8 mouse cellular contexts compared by ENCODE assay signal in genomic region chr9:22086012-22086411, GRCm38 (mm10). TPM values are rescaled to one million over a fixed set of nuclear protein-coding genes. Genes with fewer than 3 reads are reported as not detected.
DNase-seq lines count a peak whose midpoint lies in the region; ATAC-seq and TF ChIP-seq lines count a peak whose summit lies in the region.

No protein-coding gene starts in this region.

- peak overlapping the region; percentile 65 for H3K27ac ChIP-seq in liver, adult 2 months (replicated peaks; ENCODE audit: insufficient read depth, low read depth, low read length)
- H3K27ac ChIP-seq in embryonic facial prominence, embryonic 14.5 days (replicated peaks; ENCODE audit: low read depth, low read length), result peak overlapping the region; percentile 64
- H3K27ac ChIP-seq in intestine, postnatal 0 days (ENCODE audit: low read depth, low read length), result peak overlapping the region; percentile 79; the same call in 1 of the 2 replicates
- peak overlapping the region; percentile 75; the same call in 1 of the 2 replicates for H3K27ac ChIP-seq in neural tube, embryonic 14.5 days (ENCODE audit: low read depth, low read length)
- no peak overlapping the region for H3K27ac ChIP-seq in thymus, adult 2 months (ENCODE audit: control insufficient read depth, insufficient read depth, low read length)

- H3K4me3 ChIP-seq in liver, adult 2 months (ENCODE audit: insufficient read depth, low read depth, low read length), result peak overlapping the region; percentile 87
- peak overlapping the region; percentile 86 for H3K4me3 ChIP-seq in embryonic facial prominence, embryonic 14.5 days (ENCODE audit: low read depth, low read length)
- peak overlapping the region; percentile 78 for H3K4me3 ChIP-seq in intestine, postnatal 0 days (ENCODE audit: low read depth, low read length)
- H3K4me3 ChIP-seq in neural tube, embryonic 14.5 days (ENCODE audit: low read depth, low read length), result peak overlapping the region; percentile 77
- H3K4me3 ChIP-seq in thymus, adult 2 months (ENCODE audit: control insufficient read depth, insufficient read depth, low read length), result no peak overlapping the region

- no peaks in the 10 kb centered on the region; the same call in 1 of the 2 replicates for H3K79me2 ChIP-seq in liver, adult 2 months (ENCODE audit: control insufficient read depth, insufficient read depth, low read length)

- no peaks in the 10 kb centered on the region for H3K9me3 ChIP-seq in embryonic facial prominence, embryonic 14.5 days (ENCODE audit: control insufficient read depth, low read length)
- H3K9me3 ChIP-seq in intestine, postnatal 0 days (ENCODE audit: control insufficient read depth), result no peaks in the 10 kb centered on the region
- no peaks in the 10 kb centered on the region for H3K9me3 ChIP-seq in neural tube, embryonic 14.5 days (ENCODE audit: control insufficient read depth, low read length)

- no peak for DNase-seq in liver, adult 2 months (ENCODE audit: extremely low read depth, low read depth, low spot score)
- DNase-seq in liver, result no peak
- DNase-seq in embryonic facial prominence, embryonic 14.5 days (ENCODE audit: low spot score), result no peak
- no peak for DNase-seq in urinary bladder, postnatal 25 days (ENCODE audit: low spot score)
- DNase-seq in adipocyte (ENCODE audit: low spot score), result no peak
- DNase-seq in thymus, adult 2 months, result no peak

- TF ChIP-seq POLR2A in liver, adult 2 months (IDR thresholded peaks at IDR 0.05; ENCODE audit: extremely low read depth, insufficient read depth, low read length), result no peak
- TF ChIP-seq POLR2A in thymus, adult 2 months (IDR thresholded peaks at IDR 0.05; ENCODE audit: control insufficient read depth, extremely low read depth, insufficient read depth, low read length, poor library complexity), result no peak

- 80% methylated on average over 6 of the region's 6 CpGs for WGBS in liver, adult 2 months
- 70% methylated on average over 6 of the region's 6 CpGs for WGBS in embryonic facial prominence, embryonic 14.5 days
- WGBS in intestine, postnatal 0 days, result 70% methylated on average over 6 of the region's 6 CpGs
- 82% methylated on average over 6 of the region's 6 CpGs for WGBS in neural tube, embryonic 14.5 days
- 93% methylated on average over 6 of the region's 6 CpGs for WGBS in thymus, adult 2 months

- H3K27me3 ChIP-seq in liver, adult 2 months (ENCODE audit: control insufficient read depth, insufficient read depth, low read length), result no peaks in the 10 kb centered on the region
- H3K27me3 ChIP-seq in embryonic facial prominence, embryonic 14.5 days (replicated peaks; ENCODE audit: control insufficient read depth, insufficient read depth, low read length), result no peaks in the 10 kb centered on the region
- no peaks in the 10 kb centered on the region for H3K27me3 ChIP-seq in intestine, postnatal 0 days (replicated peaks; ENCODE audit: control insufficient read depth, insufficient read depth, low read length)
- no peaks in the 10 kb centered on the region for H3K27me3 ChIP-seq in neural tube, embryonic 14.5 days (ENCODE audit: control insufficient read depth, insufficient read depth, low read length)
- no peaks in the 10 kb centered on the region for H3K27me3 ChIP-seq in thymus, adult 2 months (ENCODE audit: control insufficient read depth, insufficient read depth, low read length)

- peak overlapping the region; percentile 79 for H3K4me2 ChIP-seq in embryonic facial prominence, embryonic 14.5 days (ENCODE audit: low read depth, low read length)
- peak overlapping the region; percentile 84 for H3K4me2 ChIP-seq in intestine, postnatal 0 days (replicated peaks; ENCODE audit: low read depth)
- peak overlapping the region; percentile 83 for H3K4me2 ChIP-seq in neural tube, embryonic 14.5 days (ENCODE audit: low read depth, low read length)

- ATAC-seq in embryonic facial prominence, embryonic 14.5 days (ENCODE audit: low read depth), result no peak
- no peak for ATAC-seq in intestine, postnatal 0 days
- ATAC-seq in neural tube, embryonic 14.5 days (ENCODE audit: low read depth), result no peak

- peaks cover 5% of the 10 kb centered on the region; the same call in 1 of the 2 replicates for H3K36me3 ChIP-seq in liver, adult 2 months (ENCODE audit: control insufficient read depth, insufficient read depth, low read length)
- H3K36me3 ChIP-seq in embryonic facial prominence, embryonic 14.5 days (ENCODE audit: control insufficient read depth, insufficient read depth, low read length), result peaks cover 7% of the 10 kb centered on the region; the same call in 1 of the 2 replicates
- no peaks in the 10 kb centered on the region for H3K36me3 ChIP-seq in intestine, postnatal 0 days (ENCODE audit: control insufficient read depth, insufficient read depth)
- H3K36me3 ChIP-seq in neural tube, embryonic 14.5 days (ENCODE audit: control insufficient read depth, insufficient read depth, low read length), result no peaks in the 10 kb centered on the region
- H3K36me3 ChIP-seq in thymus, adult 2 months (ENCODE audit: control insufficient read depth, insufficient read depth, low read length), result no peaks in the 10 kb centered on the region

- peak overlapping the region; percentile 60 for H3K9ac ChIP-seq in liver, adult 2 months (ENCODE audit: low read depth, low read length)
- H3K9ac ChIP-seq in embryonic facial prominence, embryonic 14.5 days (ENCODE audit: low read depth, low read length), result peak overlapping the region; percentile 79
- peak overlapping the region; percentile 62 for H3K9ac ChIP-seq in intestine, postnatal 0 days (ENCODE audit: low read depth, low read length)
- H3K9ac ChIP-seq in neural tube, embryonic 14.5 days (replicated peaks; ENCODE audit: low read depth, low read length), result peak overlapping the region; percentile 64

- no peak for TF ChIP-seq CTCF in liver, adult 2 months (IDR thresholded peaks at IDR 0.05; ENCODE audit: low read depth, low read length)
- TF ChIP-seq CTCF in intestine, postnatal 0 days (IDR thresholded peaks at IDR 0.05; ENCODE audit: low read depth), result no peak
- no peak for TF ChIP-seq CTCF in thymus, adult 2 months (IDR thresholded peaks at IDR 0.05; ENCODE audit: borderline replicate concordance, control insufficient read depth, extremely low read depth, insufficient read depth, low read length, poor library complexity)

- peaks cover 4% of the 10 kb centered on the region; the same call in 1 of the 2 replicates for H3K4me1 ChIP-seq in liver, adult 2 months (ENCODE audit: control insufficient read depth, insufficient read depth, low read length)
- peaks cover 6% of the 10 kb centered on the region; the same call in 1 of the 2 replicates for H3K4me1 ChIP-seq in embryonic facial prominence, embryonic 14.5 days (ENCODE audit: control insufficient read depth, insufficient read depth, low read length)
- H3K4me1 ChIP-seq in intestine, postnatal 0 days (replicated peaks; ENCODE audit: control insufficient read depth, insufficient read depth, low read length), result no peaks in the 10 kb centered on the region
- H3K4me1 ChIP-seq in neural tube, embryonic 14.5 days (ENCODE audit: control insufficient read depth, insufficient read depth, low read length), result peaks cover 6% of the 10 kb centered on the region
- peaks cover 5% of the 10 kb centered on the region for H3K4me1 ChIP-seq in thymus, adult 2 months (replicated peaks; ENCODE audit: control insufficient read depth, insufficient read depth, low read length)

RNA-seq across cellular contexts. Expression of gene Ecsit, which starts 0.8 kb away (rescaled TPM):
- total RNA-seq in liver, adult 2 months (2014; rRNA removed), result 34.1 and 39.1 TPM in 2 replicates
- polyA plus RNA-seq in liver, adult 2 months (2012; rRNA removed), result 63.9 and 69.2 TPM in 2 replicates
- polyA plus RNA-seq in embryonic facial prominence, embryonic 14.5 days (2014; fragmentation: Nextera tagmentation; extraction: Ambion mirVana), result 30.0 and 33.3 TPM in 2 replicates
- 23.8 and 25.3 TPM in 2 replicates for polyA plus RNA-seq in intestine, postnatal 0 days (2015; fragmentation: Nextera tagmentation; extraction: Ambion mirVana)
- polyA plus RNA-seq in neural tube, embryonic 14.5 days (2014; fragmentation: Nextera tagmentation; extraction: Ambion mirVana), result 56.8 and 64.2 TPM in 2 replicates
- 58.1 and 62.2 TPM in 2 replicates for polyA plus RNA-seq in thymus, adult 2 months (2012; rRNA removed)

RNA-seq across cellular contexts. Expression of gene Cnn1, which starts 13.0 kb away (rescaled TPM):
- total RNA-seq in liver, adult 2 months (2014; rRNA removed), result 0.28 and 1.0 TPM in 2 replicates
- 0.22 and 0.36 TPM in 2 replicates for polyA plus RNA-seq in liver, adult 2 months (2012; rRNA removed)
- 5.5 and 7.1 TPM in 2 replicates for polyA plus RNA-seq in embryonic facial prominence, embryonic 14.5 days (2014; fragmentation: Nextera tagmentation; extraction: Ambion mirVana)
- polyA plus RNA-seq in intestine, postnatal 0 days (2015; fragmentation: Nextera tagmentation; extraction: Ambion mirVana), result 419 and 432 TPM in 2 replicates
- 0.43 and 0.66 TPM in 2 replicates for polyA plus RNA-seq in neural tube, embryonic 14.5 days (2014; fragmentation: Nextera tagmentation; extraction: Ambion mirVana)
- polyA plus RNA-seq in thymus, adult 2 months (2012; rRNA removed), result 4.3 and 5.0 TPM in 2 replicates

RNA-seq across cellular contexts. Expression of gene Zfp653, which starts 14.8 kb away (rescaled TPM):
- total RNA-seq in liver, adult 2 months (2014; rRNA removed), result 2.9 and 3.6 TPM in 2 replicates
- 6.9 and 13.0 TPM in 2 replicates for polyA plus RNA-seq in liver, adult 2 months (2012; rRNA removed)
- 6.5 and 9.2 TPM in 2 replicates for polyA plus RNA-seq in embryonic facial prominence, embryonic 14.5 days (2014; fragmentation: Nextera tagmentation; extraction: Ambion mirVana)
- polyA plus RNA-seq in intestine, postnatal 0 days (2015; fragmentation: Nextera tagmentation; extraction: Ambion mirVana), result 4.2 and 4.5 TPM in 2 replicates
- 13.5 and 14.2 TPM in 2 replicates for polyA plus RNA-seq in neural tube, embryonic 14.5 days (2014; fragmentation: Nextera tagmentation; extraction: Ambion mirVana)
- 52.0 and 52.6 TPM in 2 replicates for polyA plus RNA-seq in thymus, adult 2 months (2012; rRNA removed)

RNA-seq across cellular contexts. Expression of gene Gm49318, which starts 15.0 kb away (rescaled TPM):
- not detected in 2 replicates for total RNA-seq in liver, adult 2 months (2014; rRNA removed)
- not detected in 2 replicates for polyA plus RNA-seq in liver, adult 2 months (2012; rRNA removed)
- not detected in 2 replicates for polyA plus RNA-seq in embryonic facial prominence, embryonic 14.5 days (2014; fragmentation: Nextera tagmentation; extraction: Ambion mirVana)
- not detected in 2 replicates for polyA plus RNA-seq in intestine, postnatal 0 days (2015; fragmentation: Nextera tagmentation; extraction: Ambion mirVana)
- polyA plus RNA-seq in neural tube, embryonic 14.5 days (2014; fragmentation: Nextera tagmentation; extraction: Ambion mirVana), result not detected in 2 replicates
- polyA plus RNA-seq in thymus, adult 2 months (2012; rRNA removed), result not detected in 2 replicates

RNA-seq across cellular contexts. Expression of gene Elof1, which starts 31.0 kb away (rescaled TPM):
- total RNA-seq in liver, adult 2 months (2014; rRNA removed), result 46.2 and 56.8 TPM in 2 replicates
- polyA plus RNA-seq in liver, adult 2 months (2012; rRNA removed), result 106 and 108 TPM in 2 replicates
- polyA plus RNA-seq in embryonic facial prominence, embryonic 14.5 days (2014; fragmentation: Nextera tagmentation; extraction: Ambion mirVana), result 182 and 196 TPM in 2 replicates
- 93.7 and 99.4 TPM in 2 replicates for polyA plus RNA-seq in intestine, postnatal 0 days (2015; fragmentation: Nextera tagmentation; extraction: Ambion mirVana)
- 177 and 196 TPM in 2 replicates for polyA plus RNA-seq in neural tube, embryonic 14.5 days (2014; fragmentation: Nextera tagmentation; extraction: Ambion mirVana)
- polyA plus RNA-seq in thymus, adult 2 months (2012; rRNA removed), result 187 and 205 TPM in 2 replicates

Comparison
In these comparisons a context has a peak if more than half of its experiments do, and no peak if none do; other contexts are left out.
1. RNA of gene Cnn1, which starts 13.0 kb away (polyA plus RNA-seq): 419 to 432 TPM in intestine, postnatal 0 days; 5.5 to 7.1 TPM in embryonic facial prominence, embryonic 14.5 days, 4.3 to 5.0 TPM in thymus, adult 2 months, 0.43 to 0.66 TPM in neural tube, embryonic 14.5 days and 0.22 to 0.36 TPM in liver, adult 2 months; every median in the first group is over 10 times any median in the second.
2. Peak in every context shown above with its lines, with median percentiles within 50 percentile points of each other: H3K9ac ChIP-seq and H3K4me2 ChIP-seq.